Mouse (Mus musculus) lung, adult 2 months (tissue): Measurements from ENCODE around the gene App.

Source experiments
- CTCF ChIP-seq: fragments of 200-500 bp; IDR thresholded peaks from 2 replicates; pipeline ENCODE4 v1.5.1; 2011; ENCODE audit warnings: mild to moderate bottlenecking, low read length, control low read depth; ENCODE audit not compliant: insufficient read depth
- POLR2A ChIP-seq: fragments of 200-500 bp; IDR thresholded peaks from 2 replicates; pipeline ENCODE4 v1.6.1; 2011; ENCODE audit warnings: low read depth, mild to moderate bottlenecking, control low read depth, low read length, borderline replicate concordance; ENCODE audit errors: extremely low read depth

DNA sequence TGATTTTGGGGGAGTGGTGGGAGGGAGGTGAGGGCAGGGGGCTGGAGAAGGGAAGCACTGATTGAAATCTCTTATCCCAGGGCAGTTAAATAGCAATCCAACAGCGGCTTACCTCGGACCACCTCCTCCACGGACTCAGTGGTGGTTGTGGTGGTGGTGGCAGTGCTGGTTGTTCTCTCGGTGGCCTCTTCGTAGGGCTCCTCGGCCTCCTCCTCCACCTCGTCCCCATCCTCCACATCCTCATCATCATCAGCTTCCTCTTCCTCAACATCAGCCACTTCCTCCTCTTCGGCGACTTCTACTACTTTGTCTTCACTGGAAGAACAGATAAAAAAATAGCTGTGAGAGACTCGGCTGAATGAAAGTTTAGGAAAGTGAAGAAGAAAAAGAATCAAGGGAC lies 117.4 kb downstream of the App start:
- TF ChIP-seq CTCF, result no peak
- no peak for TF ChIP-seq POLR2A
